In the genomic region with DNA sequence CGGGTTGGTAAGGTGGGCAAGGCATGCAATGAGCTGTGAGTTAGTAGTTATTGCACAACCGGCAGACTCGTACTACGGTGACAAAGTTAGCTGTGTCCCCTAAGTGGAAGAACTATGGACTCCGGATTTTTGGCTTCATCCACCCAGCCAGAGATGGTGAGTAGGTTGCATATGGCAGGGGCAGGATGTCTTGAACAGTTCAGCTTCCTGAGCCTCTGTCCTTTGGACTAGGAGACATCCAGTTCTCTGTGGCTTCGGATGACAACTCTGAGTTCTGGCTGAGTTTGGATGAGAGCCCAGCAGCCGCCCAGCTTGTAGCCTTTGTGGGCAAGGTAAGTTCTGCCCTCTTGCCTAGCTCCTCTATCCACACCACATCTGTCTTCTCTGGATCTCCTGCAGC, we compare ENCODE assay signal across 27 mouse cellular contexts. TPM values are rescaled to one million over a fixed set of nuclear protein-coding genes. Genes with fewer than 3 reads are reported as not detected.
DNase-seq lines count a peak whose midpoint lies in the region; TF ChIP-seq lines count a peak whose summit lies in the region.
"Had no signal": no experiment of that assay in that cellular context is flagged by ENCODE, and none has a peak within 500 bp of the region (broad histone marks: within the 10 kb centered on the region; RNA-seq: fewer than 3 reads in every experiment).

No protein-coding gene starts in this region.

- H3K9me3 ChIP-seq in E14TG2a.4 (ENCODE audit: low read length) = no peaks in the 10 kb centered on the region
- no peaks in the 10 kb centered on the region for H3K9me3 ChIP-seq in megakaryocyte, embryonic 14.5 days
- no peaks in the 10 kb centered on the region for H3K9me3 ChIP-seq in hindbrain, embryonic 10.5 days
- H3K9me3 ChIP-seq: embryonic facial prominence, embryonic 10.5 days; forebrain, embryonic 15.5 days; heart, embryonic 13.5 days; hindbrain, embryonic 12.5 days; lung, embryonic 15.5 days; stomach, embryonic 15.5 days had no signal

- 93% methylated on average over 7 of the region's 7 CpGs for WGBS in hindbrain, embryonic 10.5 days

- H3K4me1 ChIP-seq in E14TG2a.4 (replicated peaks; ENCODE audit: low read depth, low read length) = peaks cover 90% of the 10 kb centered on the region
- H3K4me1 ChIP-seq in megakaryocyte, embryonic 14.5 days = peaks cover 76% of the 10 kb centered on the region
- H3K4me1 ChIP-seq in hindbrain, embryonic 10.5 days (replicated peaks) = peaks cover 40% of the 10 kb centered on the region

- peak overlapping the region; percentile 43 for H3K4me3 ChIP-seq in E14TG2a.4 (replicated peaks; ENCODE audit: low read length)
- H3K4me3 ChIP-seq in megakaryocyte, embryonic 14.5 days (replicated peaks) = peak overlapping the region; percentile 60
- H3K4me3 ChIP-seq in hindbrain, embryonic 10.5 days = no peak overlapping the region
- H3K4me3 ChIP-seq: embryonic facial prominence, embryonic 10.5 days; forebrain, embryonic 15.5 days; heart, adult 2 months; heart, embryonic 13.5 days; hindbrain, embryonic 12.5 days; left cerebral cortex, adult 2 months; lung, embryonic 15.5 days; stomach, embryonic 15.5 days had no signal

- H3K36me3 ChIP-seq in E14TG2a.4 (ENCODE audit: insufficient read depth, low read length) = peaks cover 71% of the 10 kb centered on the region
- H3K36me3 ChIP-seq in megakaryocyte, embryonic 14.5 days (replicated peaks; ENCODE audit: low read length) = no peaks in the 10 kb centered on the region
- H3K36me3 ChIP-seq in hindbrain, embryonic 10.5 days = peaks cover 65% of the 10 kb centered on the region
- H3K36me3 ChIP-seq: heart, embryonic 13.5 days had no signal

- H3K27me3 ChIP-seq in E14TG2a.4 (ENCODE audit: insufficient read depth, low read length) = 0 out of 2 replicates have a peak, but pooled peaks cover 5% of the 10 kb centered on the region
- peaks cover 48% of the 10 kb centered on the region for H3K27me3 ChIP-seq in megakaryocyte, embryonic 14.5 days (replicated peaks)
- H3K27me3 ChIP-seq in hindbrain, embryonic 10.5 days (ENCODE audit: insufficient read depth, poor library complexity, severe bottlenecking) = peaks cover 23% of the 10 kb centered on the region
- H3K27me3 ChIP-seq: forebrain, embryonic 15.5 days; stomach, embryonic 15.5 days had no signal

- H3K27ac ChIP-seq in hindbrain, embryonic 10.5 days = no peak overlapping the region
- H3K27ac ChIP-seq: embryonic facial prominence, embryonic 10.5 days; forebrain, embryonic 15.5 days; heart, adult 2 months; heart, embryonic 13.5 days; hindbrain, embryonic 12.5 days; left cerebral cortex, adult 2 months; lung, embryonic 15.5 days; stomach, embryonic 15.5 days had no signal

- no peak for TF ChIP-seq CTCF in E14TG2a.4 (conservative IDR thresholded peaks at IDR 0.05; ENCODE audit: low read length)

- peak; percentile 44 to 71 for DNase-seq in kidney, postnatal 25 days
- no peak for DNase-seq in kidney, postnatal 14 days
- peak; percentile 62 for DNase-seq in 416B (ENCODE audit: low read depth)
- DNase-seq in frontal cortex, postnatal 14 days (ENCODE audit: low spot score in 2 of 2) = no peak
- no peak for DNase-seq in hindbrain, embryonic 10.5 days (ENCODE audit: low spot score)
- DNase-seq: adrenal gland, postnatal 25 days; cerebellum, adult 8-10 months; gastrocnemius, postnatal 25 days; heart, adult 2 months; heart, postnatal 14 days; lung, postnatal 36 days; right cerebral cortex, adult 18-20 months; right cerebral cortex, postnatal 4 days had no signal

RNA-seq across cellular contexts. Expression of a gene that starts 3.7 kb away (rescaled TPM):
- 11.5 and 17.3 TPM in 2 replicates for polyA plus RNA-seq in megakaryocyte, embryonic 14.5 days (2012; ENCODE audit: insufficient read depth, low replicate concordance)
- 26.4 and 35.1 TPM in 2 replicates for polyA plus RNA-seq in hindbrain, embryonic 10.5 days (2016; fragmentation: Nextera tagmentation; extraction: Ambion mirVana)

RNA-seq across cellular contexts. Expression of a gene that starts 13.4 kb away (rescaled TPM):
- polyA plus RNA-seq in megakaryocyte, embryonic 14.5 days (2012; ENCODE audit: insufficient read depth, low replicate concordance) = 2.5 and 3.0 TPM in 2 replicates
- polyA plus RNA-seq in hindbrain, embryonic 10.5 days (2016; fragmentation: Nextera tagmentation; extraction: Ambion mirVana) = 5.1 and 5.2 TPM in 2 replicates
- polyA plus RNA-seq: forebrain, embryonic 15.5 days; midbrain, postnatal 0 days; neural tube, embryonic 14.5 days had no signal

RNA-seq across cellular contexts. Expression of a gene that starts 35.6 kb away (rescaled TPM):
- polyA plus RNA-seq in megakaryocyte, embryonic 14.5 days (2012; ENCODE audit: insufficient read depth, low replicate concordance) = not detected in 2 replicates
- polyA plus RNA-seq in hindbrain, embryonic 10.5 days (2016; fragmentation: Nextera tagmentation; extraction: Ambion mirVana) = not detected in 2 replicates
- polyA plus RNA-seq: brain, embryonic 14.5 days; embryonic facial prominence, embryonic 10.5 days; forebrain, embryonic 15.5 days; heart, adult 2 months; heart, embryonic 13.5 days; hindbrain, embryonic 12.5 days; limb, embryonic 14.5 days; lung, embryonic 15.5 days; midbrain, embryonic 11.5 days; midbrain, postnatal 0 days; neural tube, embryonic 14.5 days; stomach, embryonic 15.5 days had no signal

RNA-seq across cellular contexts. Expression of a gene that starts 35.8 kb away (rescaled TPM):
- polyA plus RNA-seq in megakaryocyte, embryonic 14.5 days (2012; ENCODE audit: insufficient read depth, low replicate concordance) = 41.8 and 92.9 TPM in 2 replicates
- 1.9 and 2.7 TPM in 2 replicates for polyA plus RNA-seq in hindbrain, embryonic 10.5 days (2016; fragmentation: Nextera tagmentation; extraction: Ambion mirVana)

RNA-seq across cellular contexts. Expression of a gene that starts 46.9 kb away (rescaled TPM):
- 0.91 TPM in 1 of 2 replicates, not detected in the other for polyA plus RNA-seq in megakaryocyte, embryonic 14.5 days (2012; ENCODE audit: insufficient read depth, low replicate concordance)
- not detected in 2 replicates for polyA plus RNA-seq in hindbrain, embryonic 10.5 days (2016; fragmentation: Nextera tagmentation; extraction: Ambion mirVana)
- polyA plus RNA-seq: embryonic facial prominence, embryonic 10.5 days; forebrain, embryonic 15.5 days; hindbrain, embryonic 12.5 days; midbrain, embryonic 11.5 days had no signal

Comparison
In these comparisons a context has a peak if more than half of its experiments do, and no peak if none do; other contexts are left out.
1. DNase-seq: peak in kidney, postnatal 25 days (2 of 2) and 416B (single experiment); none in kidney, postnatal 14 days (single experiment), frontal cortex, postnatal 14 days (0 of 2) and hindbrain, embryonic 10.5 days (single experiment).